Mouse (Mus musculus): ENCODE measurements around the gene Cxcl1. TPM values are rescaled to one million over a fixed set of nuclear protein-coding genes. Genes with fewer than 3 reads are reported as not detected.

The Cxcl1 gene
- total RNA-seq, 2 experiments from 2014 or later: not detected

GRCm38 (mm10) chr5:90884628-90885242 is 6.3 kb upstream of the Cxcl1 start:
- peak; percentile 66 for ATAC-seq (replicated peaks; ENCODE audit: poor library complexity)

- ATAC-seq (replicated peaks; ENCODE audit: poor library complexity): no peak
Observed at GRCm38 (mm10) chr5:90888661-90889060, 2.4 kb upstream of the Cxcl1 start.

GRCm38 (mm10) chr5:90891464-90891813 is 398 bp downstream of the Cxcl1 start:
- no peak for ATAC-seq (replicated peaks; ENCODE audit: poor library complexity)

- no peak for ATAC-seq (replicated peaks; ENCODE audit: poor library complexity)
Observed at GRCm38 (mm10) chr5:90894231-90894630, 3.2 kb downstream of the Cxcl1 start.

- peak; percentile 36; the same call in 1 of the 2 replicates for ATAC-seq (replicated peaks; ENCODE audit: poor library complexity)
Observed at GRCm38 (mm10) chr5:90897429-90897828, 6.4 kb downstream of the Cxcl1 start.

GRCm38 (mm10) chr5:90899308-90899707 is 8.3 kb downstream of the Cxcl1 start:
- no peak for ATAC-seq (replicated peaks; ENCODE audit: poor library complexity)

- ATAC-seq (replicated peaks; ENCODE audit: poor library complexity): no peak
Observed at GRCm38 (mm10) chr5:90900147-90900546, 9.1 kb downstream of the Cxcl1 start.

- 0 out of 2 replicates have a peak, but pooled peaks have one; percentile 10 for ATAC-seq (replicated peaks; ENCODE audit: poor library complexity)
Observed at GRCm38 (mm10) chr5:90900688-90901087, 9.6 kb downstream of the Cxcl1 start.

- peak; percentile 44 for ATAC-seq (replicated peaks; ENCODE audit: poor library complexity)
Observed at GRCm38 (mm10) chr5:90902380-90903260, 11.6 kb downstream of the Cxcl1 start.

GRCm38 (mm10) chr5:90903339-90904020 is 12.4 kb downstream of the Cxcl1 start, which contains the start of gene Cxcl2:
Cxcl2 (plus strand) TSS chr5:90903871.
- peak; percentile 67 for ATAC-seq (replicated peaks; ENCODE audit: poor library complexity)

- ATAC-seq (replicated peaks; ENCODE audit: poor library complexity): peak; percentile 99
Observed at GRCm38 (mm10) chr5:90908983-90909382, 17.9 kb downstream of the Cxcl1 start.

GRCm38 (mm10) chr5:90919495-90919894 is 28.5 kb downstream of the Cxcl1 start:
- ATAC-seq (replicated peaks; ENCODE audit: poor library complexity): no peak

- no peak for ATAC-seq (replicated peaks; ENCODE audit: poor library complexity)
Observed at GRCm38 (mm10) chr5:90922958-90923357, 31.9 kb downstream of the Cxcl1 start.

GRCm38 (mm10) chr5:90930546-90930945 is 39.5 kb downstream of the Cxcl1 start:
- no peak for ATAC-seq (replicated peaks; ENCODE audit: poor library complexity)

GRCm38 (mm10) chr5:90930971-90931851 is 40.2 kb downstream of the Cxcl1 start, which contains the start of gene Mthfd2l:
Mthfd2l (plus strand) TSS chr5:90931117.
- ATAC-seq (replicated peaks; ENCODE audit: poor library complexity): peak; percentile 98

GRCm38 (mm10) chr5:90931911-90932310 is 40.9 kb downstream of the Cxcl1 start:
- ATAC-seq (replicated peaks; ENCODE audit: poor library complexity): no peak

- no peak for ATAC-seq (replicated peaks; ENCODE audit: poor library complexity)
Observed at GRCm38 (mm10) chr5:90936706-90937105, 45.7 kb downstream of the Cxcl1 start.
